Mouse (Mus musculus) gastrocnemius, postnatal 25 days (tissue): ENCODE measurements at regions not wholly inside any gene's neighbourhood (a gene's known extent, or its start where the extent isn't known, plus 50 kb on each side); places are given as distances from the start of the nearest gene placed in this dataset.
"Not testable (repeated sequence)": the region's sequence is repeated elsewhere in the genome, so short reads cannot be mapped to it uniquely, and the experiment has no call there.

Source experiments
- DNase-seq: peaks from one replicate; pipeline ENCODE4 v3.0.0; 2022

- DNase-seq: no peak
These were observed 81.4 kb upstream of the Cpsf6 start for GRCm38 (mm10) chr10:117461261-117461660.

GRCm38 (mm10) chr10:117460366-117460730, 80.5 kb upstream of the Cpsf6 start:
- no peak for DNase-seq

- DNase-seq: no peak
These were observed 80.0 kb upstream of the Cpsf6 start for GRCm38 (mm10) chr10:117459651-117460365.

GRCm38 (mm10) chr10:117459041-117459475, 79.2 kb upstream of the Cpsf6 start:
- DNase-seq: no peak

- no peak for DNase-seq
These were observed 78.6 kb upstream of the Cpsf6 start for GRCm38 (mm10) chr10:117458271-117459040.

GRCm38 (mm10) chr10:117457701-117457950, 77.8 kb upstream of the Cpsf6 start:
- no peak for DNase-seq

GRCm38 (mm10) chr10:117456904-117457700, 77.3 kb upstream of the Cpsf6 start:
- no peak for DNase-seq

GRCm38 (mm10) chr10:117456427-117456826, 76.6 kb upstream of the Cpsf6 start:
- DNase-seq: no peak

- DNase-seq: no peak
These were observed 75.9 kb upstream of the Cpsf6 start for GRCm38 (mm10) chr10:117455595-117456302.

GRCm38 (mm10) chr10:117454711-117455591, 75.1 kb upstream of the Cpsf6 start:
- no peak for DNase-seq

GRCm38 (mm10) chr10:117454171-117454500, 74.3 kb upstream of the Cpsf6 start:
- DNase-seq: no peak

- no peak for DNase-seq
These were observed 73.8 kb upstream of the Cpsf6 start for GRCm38 (mm10) chr10:117453406-117454170.

- no peak for DNase-seq
These were observed 72.6 kb upstream of the Cpsf6 start for GRCm38 (mm10) chr10:117452190-117452950.

GRCm38 (mm10) chr10:117451396-117452185, 71.8 kb upstream of the Cpsf6 start:
- no peak for DNase-seq

- DNase-seq: no peak
These were observed 70.8 kb upstream of the Cpsf6 start for GRCm38 (mm10) chr10:117450631-117451030.

- no peak for DNase-seq
These were observed 70.4 kb upstream of the Cpsf6 start for GRCm38 (mm10) chr10:117450240-117450569.

GRCm38 (mm10) chr10:117449416-117450239, 69.8 kb upstream of the Cpsf6 start:
- DNase-seq: no peak

GRCm38 (mm10) chr10:117448783-117449182, 69.0 kb upstream of the Cpsf6 start:
- DNase-seq: not testable (repeated sequence)
